Mouse (Mus musculus) midbrain, embryonic 16.5 days (tissue): ENCODE data around the gene Zfp811. TPM values are rescaled to one million over a fixed set of nuclear protein-coding genes. Genes with fewer than 3 reads are reported as not detected.
"Not testable (repeated sequence)": the region's sequence is repeated elsewhere in the genome, so short reads cannot be mapped to it uniquely, and the experiment has no call there.

ENCODE experiments used
- ATAC-seq: fragments of 200-750 bp; cut with Nextera tagmentation; 2 replicates; pipeline ENCODE4 v1.8.0; 2017; ENCODE audit warnings: moderate TSS enrichment
- H3K27ac ChIP-seq: fragments of 300-500 bp; sonication (generic); 2 replicates; pipeline ENCODE4 v1.5.1; 2014; ENCODE audit warnings: mild to moderate bottlenecking, low read length, mixed read lengths
- H3K27me3 ChIP-seq: fragments of 300-500 bp; sonication (generic); 2 replicates; pipeline ENCODE4 v1.6.1; 2014; ENCODE audit warnings: low read depth, low read length, mixed read lengths; ENCODE audit not compliant: control insufficient read depth, insufficient read depth
- H3K36me3 ChIP-seq: fragments of 300-500 bp; sonication (generic); 2 replicates; pipeline ENCODE4 v1.6.1; 2014; ENCODE audit warnings: mild to moderate bottlenecking, low read length, moderate library complexity, mixed read lengths; ENCODE audit not compliant: control insufficient read depth, insufficient read depth
- H3K4me1 ChIP-seq: fragments of 300-500 bp; sonication (generic); 2 replicates; pipeline ENCODE4 v1.6.1; 2014; ENCODE audit warnings: mild to moderate bottlenecking, low read length, mixed read lengths; ENCODE audit not compliant: control insufficient read depth, insufficient read depth
- H3K4me2 ChIP-seq: fragments of 300-500 bp; sonication (generic); 2 replicates; pipeline ENCODE4 v1.6.1; 2014; ENCODE audit warnings: mild to moderate bottlenecking, low read length, mixed read lengths
- H3K4me3 ChIP-seq: fragments of 300-500 bp; sonication (generic); 2 replicates; pipeline ENCODE4 v1.5.1; 2014; ENCODE audit warnings: low read depth, mild to moderate bottlenecking, low read length, moderate library complexity, mixed read lengths
- H3K9ac ChIP-seq: fragments of 300-500 bp; sonication (generic); 2 replicates; pipeline ENCODE4 v1.6.1; 2014; ENCODE audit warnings: low read depth, low read length, mixed read lengths
- H3K9me3 ChIP-seq: fragments of 300-500 bp; sonication (generic); replicated peaks from 2 replicates; pipeline ENCODE4 v1.6.1; 2014; ENCODE audit warnings: mild to moderate bottlenecking, low read length, mixed read lengths; ENCODE audit not compliant: control insufficient read depth, poor library complexity, severe bottlenecking
- WGBS: fragments of 180-500 bp; shearing (Covaris S2); extraction: QIAGEN DNeasy Blood & Tissue Kit; methylation state at CpG from one replicate; pipeline ENCODE4 v1.1.7; 2014; 5-methylcytosine and 5-hydroxymethylcytosine counted together
- polyA plus RNA-seq: library from polyadenylated mRNA; unstranded; fragments of >200 nt; fragmentation: Nextera tagmentation; extraction: Ambion mirVana; gene quantifications from 2 replicates; pipeline ENCODE4 v1.2.1, GENCODE M21; 2015

Zfp811 gene
- polyA plus RNA-seq: 59.3 and 60.3 TPM in 2 replicates

DNA sequence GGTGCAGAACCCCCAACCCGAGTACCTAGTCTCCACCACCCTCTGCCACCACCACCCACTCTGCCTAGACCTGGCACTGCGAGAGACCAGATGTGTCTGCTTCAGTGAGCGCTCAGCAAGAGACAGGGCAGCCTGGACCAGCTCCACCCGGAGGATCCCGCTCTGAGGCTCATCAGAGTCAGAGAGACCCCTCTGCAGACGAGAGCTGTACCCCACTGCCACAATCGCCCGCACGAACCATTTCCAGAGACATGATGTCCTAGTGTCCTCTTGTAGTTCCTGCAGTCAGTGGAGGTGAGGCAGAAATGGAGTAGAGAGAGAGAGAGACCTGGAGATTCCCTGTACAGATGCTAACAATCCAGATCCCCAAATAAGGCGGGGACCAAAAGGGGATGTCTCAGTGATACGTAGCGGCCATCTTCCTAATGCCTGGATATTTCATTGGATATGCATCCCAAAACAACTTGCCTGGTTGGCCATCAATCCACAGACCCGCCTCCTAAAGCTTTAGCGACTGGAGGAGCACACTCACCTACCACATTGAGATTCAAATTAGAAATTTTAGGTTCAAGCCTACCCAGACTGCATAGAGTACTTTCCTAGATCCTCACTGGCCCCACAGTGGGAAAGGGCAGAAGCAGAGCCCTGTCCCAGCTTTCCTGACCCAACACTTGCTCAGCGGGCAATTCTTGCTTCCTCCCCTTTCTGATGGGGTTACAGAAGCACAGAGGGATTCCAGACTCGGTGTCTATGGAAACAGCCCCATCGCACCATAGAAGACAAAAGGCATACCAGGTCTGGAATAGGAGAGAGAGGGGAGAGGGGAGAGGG, at the start of gene Zfp811:
Zfp811 (minus strand) TSS at position 388 of the 831 bp plus-strand sequence.
- peak within 1 kb of the TSS; percentile 61 for H3K4me2 ChIP-seq
- peak within 1 kb of the TSS; percentile 93 for H3K27ac ChIP-seq
- WGBS: under 1% methylated on average over 17 of the region's 17 CpGs
- H3K27me3 ChIP-seq: no peaks in the 10 kb centered on the region
- peak within 1 kb of the TSS; percentile 76 for H3K9ac ChIP-seq
- H3K4me1 ChIP-seq: peaks cover 28% of the 10 kb centered on the region
- H3K36me3 ChIP-seq: no peaks in the 10 kb centered on the region
- ATAC-seq: peak; percentile 94
- no peaks in the 10 kb centered on the region for H3K9me3 ChIP-seq
- H3K4me3 ChIP-seq: peak within 1 kb of the TSS; percentile 54

DNA sequence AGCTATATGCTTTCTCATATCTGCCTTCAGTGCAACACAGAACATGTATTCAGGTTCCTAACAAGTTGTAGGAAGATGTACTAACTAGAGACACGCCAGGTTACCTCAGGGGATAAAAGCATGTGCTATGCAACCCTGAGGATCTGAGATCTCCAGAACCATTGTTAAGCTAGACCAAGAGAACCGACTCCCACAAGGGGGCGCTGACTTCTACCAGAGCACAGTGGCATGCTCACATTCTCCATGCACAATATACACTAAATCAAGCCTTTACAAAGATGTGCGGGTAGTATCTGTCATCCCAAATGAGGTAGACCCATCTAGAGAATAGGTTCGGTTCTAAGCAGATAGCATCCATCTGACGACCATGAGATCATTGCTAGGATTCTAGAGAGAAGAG, 47.0 kb upstream of the Zfp811 start:
- 64% methylated on average over 3 of the region's 6 CpGs for WGBS
- H3K9me3 ChIP-seq, H3K36me3 ChIP-seq, ATAC-seq, H3K4me1 ChIP-seq, H3K4me2 ChIP-seq, H3K4me3 ChIP-seq, H3K27ac ChIP-seq, H3K9ac ChIP-seq, H3K27me3 ChIP-seq: not testable (repeated sequence)

DNA sequence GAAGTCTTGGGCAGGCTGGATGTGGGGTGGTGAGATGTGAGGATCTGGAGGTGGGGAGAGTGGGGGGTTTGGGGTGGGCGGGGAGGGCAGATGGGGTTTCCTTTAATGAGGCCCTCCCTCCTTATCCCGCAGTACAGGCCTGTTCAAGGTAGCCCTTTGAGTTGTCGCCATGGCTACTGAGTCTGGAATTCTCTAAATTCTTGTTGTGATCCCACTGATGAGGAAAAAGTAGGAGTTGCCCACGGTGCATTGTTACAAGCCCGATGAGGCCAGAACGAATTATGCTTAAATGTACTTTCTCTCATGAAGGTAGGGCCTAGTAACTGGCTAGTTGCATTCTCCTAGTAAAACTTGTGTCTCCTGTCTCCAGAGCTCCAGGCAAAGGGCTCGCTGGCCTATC, 41.9 kb upstream of the Zfp811 start:
- H3K36me3 ChIP-seq: no peaks in the 10 kb centered on the region
- no peak for ATAC-seq
- no peaks in the 10 kb centered on the region for H3K27me3 ChIP-seq
- H3K9me3 ChIP-seq: no peaks in the 10 kb centered on the region
- no peaks in the 10 kb centered on the region for H3K4me1 ChIP-seq
- H3K9ac ChIP-seq: no peak overlapping the region
- no peak overlapping the region for H3K4me2 ChIP-seq
- WGBS: 19% methylated on average over 7 of the region's 7 CpGs
- H3K27ac ChIP-seq: no peak overlapping the region
- H3K4me3 ChIP-seq: no peak overlapping the region

DNA sequence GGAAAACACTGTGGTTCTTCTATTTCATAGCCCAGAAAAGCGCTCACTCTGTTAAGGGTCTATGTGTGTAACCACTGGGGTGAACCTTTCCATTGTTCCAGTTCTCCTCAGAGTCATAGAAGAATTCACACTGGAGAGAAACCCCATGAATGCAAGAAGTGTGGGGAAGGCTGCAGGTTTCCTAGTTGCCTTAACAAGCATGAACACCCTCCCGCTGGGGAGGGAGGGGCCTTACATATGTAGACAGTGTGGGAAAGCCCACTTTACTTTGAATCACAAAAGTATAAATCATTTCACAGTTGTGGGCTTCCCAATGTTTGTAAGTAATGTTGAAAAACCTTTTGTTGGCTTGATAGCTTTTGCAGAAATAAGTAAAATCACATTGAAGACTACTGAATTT, 31.7 kb upstream of the Zfp811 start:
- no peaks in the 10 kb centered on the region for H3K36me3 ChIP-seq
- no peak overlapping the region for H3K4me3 ChIP-seq
- no peaks in the 10 kb centered on the region for H3K27me3 ChIP-seq
- no peak overlapping the region for H3K9ac ChIP-seq
- H3K4me2 ChIP-seq: no peak overlapping the region
- no peaks in the 10 kb centered on the region for H3K4me1 ChIP-seq
- ATAC-seq: no peak
- WGBS: 46% methylated on average over 2 of the region's 2 CpGs
- H3K9me3 ChIP-seq: 0 out of 2 replicates have a peak, but pooled peaks cover 4% of the 10 kb centered on the region
- no peak overlapping the region for H3K27ac ChIP-seq

DNA sequence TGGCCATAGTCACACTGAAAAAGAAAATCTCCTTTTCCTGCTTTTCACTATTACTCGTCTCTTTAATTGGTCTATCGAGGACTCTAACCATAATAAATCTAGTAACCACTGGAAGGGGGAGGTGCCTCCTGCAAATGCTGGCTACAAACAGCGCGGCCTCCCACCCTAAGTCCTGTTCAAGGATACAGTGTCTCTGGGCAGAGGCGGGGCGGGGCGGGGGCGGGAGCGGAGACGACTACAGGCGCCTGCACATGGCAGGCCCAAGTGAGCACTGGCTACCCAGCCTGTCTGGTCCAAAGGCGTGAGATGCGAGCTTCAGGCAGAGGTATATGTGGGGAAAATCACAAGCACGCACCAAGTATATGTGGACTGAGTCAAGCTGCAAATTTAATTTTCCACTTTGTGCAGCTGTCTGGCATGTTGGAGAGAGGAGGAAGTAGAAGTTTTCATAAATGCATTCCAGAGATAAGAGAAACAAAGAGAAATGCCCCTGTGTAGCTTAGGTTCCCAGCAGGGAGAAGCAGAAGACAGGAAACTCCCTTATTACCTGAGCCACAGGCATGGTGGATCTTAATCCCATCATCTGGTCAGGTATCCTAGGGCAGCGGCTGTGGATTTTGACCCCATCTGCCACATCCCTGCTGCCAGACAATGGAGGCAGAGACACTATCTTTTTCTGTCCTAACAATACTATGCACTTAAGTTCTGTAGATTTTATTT, 29.5 kb upstream of the Zfp811 start:
- Histone ChIP-seq H3K4me1 (no peaks in the 10 kb centered on the region), H3K9me3 (0 out of 2 replicates have a peak, but pooled peaks cover 4% of the 10 kb centered on the region), H3K4me3 (no peak overlapping the region), H3K27me3 (no peaks in the 10 kb centered on the region), H3K9ac (no peak overlapping the region), H3K36me3 (no peaks in the 10 kb centered on the region), H3K4me2 (no peak overlapping the region), H3K27ac (no peak overlapping the region)
- 50% methylated on average over 15 of the region's 15 CpGs for WGBS
- ATAC-seq: no peak

DNA sequence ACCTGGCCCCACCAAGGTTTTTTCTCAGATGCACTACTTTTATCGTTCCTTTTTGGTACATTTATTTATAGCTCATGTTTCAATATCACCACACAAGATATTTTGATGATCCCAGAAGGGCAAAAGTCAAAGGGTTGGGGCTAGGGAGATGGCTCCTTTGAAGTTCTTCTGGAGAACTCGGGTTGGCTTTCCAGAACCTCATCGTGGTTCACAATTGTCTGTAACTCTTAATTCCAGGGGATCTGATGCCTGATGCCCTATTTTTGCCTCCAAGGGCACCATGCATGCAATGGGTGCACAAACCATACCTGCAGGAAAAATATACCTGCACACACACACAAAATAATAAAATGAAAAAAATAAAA, 20.7 kb upstream of the Zfp811 start:
- H3K27me3 ChIP-seq: no peaks in the 10 kb centered on the region
- peak; percentile 51 for ATAC-seq
- peak overlapping the region; percentile 76 for H3K4me3 ChIP-seq
- H3K27ac ChIP-seq: peak overlapping the region; percentile 24; the same call in 1 of the 2 replicates
- no peaks in the 10 kb centered on the region for H3K9me3 ChIP-seq
- H3K4me2 ChIP-seq: peak overlapping the region; percentile 94
- no peak overlapping the region for H3K9ac ChIP-seq
- H3K4me1 ChIP-seq: peaks cover 12% of the 10 kb centered on the region
- 27% methylated on average over 3 of the region's 3 CpGs for WGBS
- 0 out of 2 replicates have a peak, but pooled peaks cover 7% of the 10 kb centered on the region for H3K36me3 ChIP-seq

DNA sequence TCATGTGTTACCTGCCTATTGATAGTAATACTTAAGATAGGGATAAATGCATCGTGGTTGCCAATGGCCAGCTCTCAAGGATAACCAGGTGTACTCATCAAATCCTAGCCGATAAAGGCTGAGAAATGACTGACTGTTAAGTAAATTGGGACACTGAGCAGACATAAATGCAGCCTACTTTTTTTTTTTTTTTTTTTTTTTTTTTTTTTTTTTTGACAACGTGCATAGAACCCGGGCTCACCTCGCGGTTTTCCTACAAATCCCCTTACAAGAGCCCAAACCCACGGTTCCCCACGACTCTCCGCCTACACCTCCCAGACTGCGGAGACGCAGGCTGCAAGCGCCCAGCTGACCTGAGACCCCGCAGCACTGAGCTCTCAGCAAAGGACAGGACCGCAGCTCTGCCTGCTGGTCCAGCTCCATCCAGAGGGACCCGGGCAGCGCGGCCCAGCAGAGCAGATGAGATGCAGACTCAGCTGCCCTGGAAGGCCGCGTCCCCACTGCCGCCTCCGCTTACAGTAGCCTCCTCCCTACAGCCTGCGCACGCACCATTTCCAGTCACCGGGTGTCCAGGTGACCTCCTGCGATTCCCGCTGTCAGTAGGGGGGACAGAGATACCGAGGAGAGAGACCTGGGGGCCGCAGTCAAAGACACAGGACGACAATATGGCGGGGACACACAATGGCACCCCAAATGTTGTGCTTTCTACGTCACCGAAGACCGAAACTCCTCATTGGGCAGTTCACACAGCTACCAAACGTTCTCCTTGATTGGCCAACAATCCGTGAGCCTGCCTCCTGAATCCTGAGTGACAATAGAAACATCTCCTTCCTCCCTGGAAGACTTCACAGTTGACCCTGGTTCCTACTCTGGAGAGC, 20.0 kb upstream of the Zfp811 start, which contains the start of gene Zfp799:
Zfp799 (minus strand) TSS at position 722 of the 878 bp plus-strand sequence.
- Histone ChIP-seq H3K4me2 (peak within 1 kb of the TSS; percentile 94), H3K36me3 (0 out of 2 replicates have a peak, but pooled peaks cover 8% of the 10 kb centered on the region), H3K4me1 (peaks cover 12% of the 10 kb centered on the region), H3K27me3 (no peaks in the 10 kb centered on the region), H3K4me3 (peak within 1 kb of the TSS; percentile 76), H3K9ac (peak within 1 kb of the TSS; percentile 91), H3K27ac (peak within 1 kb of the TSS; percentile 84), H3K9me3 (no peaks in the 10 kb centered on the region)
- ATAC-seq: peak; percentile 99
- WGBS: 2% methylated on average over 33 of the region's 35 CpGs

DNA sequence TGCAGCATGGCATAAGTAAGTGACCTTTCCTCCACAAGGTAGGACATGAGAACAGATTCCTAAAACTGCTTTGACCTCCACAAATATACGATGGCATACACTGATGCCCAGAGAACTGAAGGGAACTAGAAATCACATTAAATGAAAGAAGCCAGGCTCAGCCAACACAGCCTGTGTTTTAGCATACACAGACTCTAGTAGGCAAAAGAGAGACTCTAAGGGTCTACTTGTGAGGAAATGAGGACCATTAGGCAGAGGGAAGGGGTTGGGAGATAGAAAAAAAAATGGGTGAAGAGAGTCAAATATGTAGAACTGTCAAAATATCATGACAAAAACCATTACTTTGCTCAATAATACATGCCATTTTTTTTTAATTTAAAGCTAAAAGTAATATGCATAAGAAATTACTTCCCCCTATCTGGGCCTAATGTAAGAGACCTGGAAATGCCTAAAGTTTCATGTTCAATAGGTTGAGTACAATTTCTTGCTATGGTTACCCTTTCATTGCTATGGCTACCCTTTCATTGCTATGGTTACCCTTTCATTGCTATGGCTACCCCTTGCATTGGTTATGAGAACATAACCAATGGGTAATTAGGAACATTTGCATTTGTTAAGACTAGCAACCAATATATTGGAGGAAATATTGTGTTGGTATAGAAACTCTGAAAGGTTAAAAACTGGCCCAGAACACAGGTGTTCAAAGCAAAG, 6.5 kb upstream of the Zfp811 start:
- Histone ChIP-seq H3K4me1 (no peaks in the 10 kb centered on the region), H3K4me2 (no peak overlapping the region), H3K9me3 (no peaks in the 10 kb centered on the region), H3K9ac (no peak overlapping the region), H3K4me3 (no peak overlapping the region), H3K27me3 (no peaks in the 10 kb centered on the region), H3K27ac (no peak overlapping the region), H3K36me3 (peaks cover 27% of the 10 kb centered on the region)
- ATAC-seq: no peak
- WGBS: 93% methylated on average over 1 of the region's 1 CpGs
